Mouse (Mus musculus) MN1 (cell line): ENCODE measurements around the gene Mta1.

Experiments
- DNase-seq: peaks from one replicate; pipeline ENCODE4 v3.0.0-alpha.2; 2016; ENCODE audit warnings: low spot score

Gene Mta1

DNA sequence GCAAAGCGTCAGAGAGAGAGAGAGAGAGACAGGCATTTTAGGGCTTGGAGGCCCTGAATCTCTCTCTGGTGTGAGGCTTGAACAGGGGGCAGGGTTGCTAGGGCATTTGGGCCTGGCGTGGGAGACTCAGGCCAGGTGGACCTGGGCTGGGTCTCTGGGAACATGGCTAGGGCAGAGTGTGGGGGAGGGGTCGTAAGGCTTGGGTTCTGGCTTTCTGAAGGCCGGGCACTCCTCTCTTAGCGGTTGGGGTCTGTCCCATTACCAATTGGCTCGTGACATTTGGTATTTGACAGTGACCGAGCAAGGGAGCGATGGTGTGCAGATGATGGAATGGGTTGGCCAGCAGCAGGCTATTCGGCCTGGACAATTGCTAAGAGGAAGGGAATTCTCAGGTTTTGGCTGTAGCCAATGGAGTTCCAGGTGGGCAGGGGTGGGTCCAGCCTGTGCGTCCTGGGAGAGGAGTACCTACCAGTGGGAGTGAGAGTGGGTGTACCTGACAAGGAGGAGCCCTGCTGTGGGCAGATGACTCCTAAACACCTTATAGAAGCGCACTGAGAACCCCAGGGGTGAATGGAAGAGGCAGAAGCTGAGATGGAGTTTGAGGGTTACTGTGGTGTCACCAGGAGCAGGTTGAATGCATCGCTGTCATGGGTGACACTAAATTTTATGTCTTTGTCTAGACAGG, 88.4 kb downstream of the Mta1 start:
- no peak for DNase-seq
